Mouse (Mus musculus) right cerebral cortex, postnatal 25 days (tissue): Measurements from ENCODE around the gene Cox6b1.

ENCODE experiments used
- DNase-seq: peaks from one replicate; pipeline ENCODE4 v3.0.0; 2022

The Cox6b1 gene

GRCm38 (mm10) chr7:30625530-30626384, at the start of gene Cox6b1:
Gene Cox6b1 (minus strand): TSS chr7:30626151.
- DNase-seq: peak; percentile 86

GRCm38 (mm10) chr7:30671480-30671879, 45.5 kb upstream of the Cox6b1 start, which contains the start of gene Pmis2:
Gene Pmis2 (minus strand): TSS chr7:30671605.
- DNase-seq: no peak

- DNase-seq: no peak
Observed at GRCm38 (mm10) chr7:30669229-30669628, 43.3 kb upstream of the Cox6b1 start.

DNA sequence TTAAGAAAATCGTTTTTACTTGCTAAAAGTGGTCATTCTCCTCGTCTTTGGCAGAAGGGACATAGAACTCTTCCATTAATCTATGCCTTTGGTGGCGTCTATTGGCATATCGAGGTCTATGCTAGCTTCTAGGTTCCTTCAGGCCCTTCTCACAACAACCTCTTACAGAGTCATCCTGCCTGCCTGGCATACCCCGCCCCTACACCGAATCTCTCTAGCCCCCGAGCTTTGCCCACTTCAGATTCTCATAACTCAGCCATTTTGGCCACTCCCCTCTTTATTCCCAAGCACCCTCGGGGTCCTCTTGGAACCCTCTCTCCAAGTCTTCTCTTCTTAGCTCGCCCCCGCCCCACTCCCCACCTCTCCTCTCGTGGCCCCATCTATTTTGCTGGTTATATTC, 39.4 kb upstream of the Cox6b1 start:
- no peak for DNase-seq

- DNase-seq: peak; percentile 88
Observed at GRCm38 (mm10) chr7:30664529-30665200, 38.7 kb upstream of the Cox6b1 start, which contains the start of gene Haus5. Gene Haus5 (minus strand): TSS chr7:30664994.

DNA sequence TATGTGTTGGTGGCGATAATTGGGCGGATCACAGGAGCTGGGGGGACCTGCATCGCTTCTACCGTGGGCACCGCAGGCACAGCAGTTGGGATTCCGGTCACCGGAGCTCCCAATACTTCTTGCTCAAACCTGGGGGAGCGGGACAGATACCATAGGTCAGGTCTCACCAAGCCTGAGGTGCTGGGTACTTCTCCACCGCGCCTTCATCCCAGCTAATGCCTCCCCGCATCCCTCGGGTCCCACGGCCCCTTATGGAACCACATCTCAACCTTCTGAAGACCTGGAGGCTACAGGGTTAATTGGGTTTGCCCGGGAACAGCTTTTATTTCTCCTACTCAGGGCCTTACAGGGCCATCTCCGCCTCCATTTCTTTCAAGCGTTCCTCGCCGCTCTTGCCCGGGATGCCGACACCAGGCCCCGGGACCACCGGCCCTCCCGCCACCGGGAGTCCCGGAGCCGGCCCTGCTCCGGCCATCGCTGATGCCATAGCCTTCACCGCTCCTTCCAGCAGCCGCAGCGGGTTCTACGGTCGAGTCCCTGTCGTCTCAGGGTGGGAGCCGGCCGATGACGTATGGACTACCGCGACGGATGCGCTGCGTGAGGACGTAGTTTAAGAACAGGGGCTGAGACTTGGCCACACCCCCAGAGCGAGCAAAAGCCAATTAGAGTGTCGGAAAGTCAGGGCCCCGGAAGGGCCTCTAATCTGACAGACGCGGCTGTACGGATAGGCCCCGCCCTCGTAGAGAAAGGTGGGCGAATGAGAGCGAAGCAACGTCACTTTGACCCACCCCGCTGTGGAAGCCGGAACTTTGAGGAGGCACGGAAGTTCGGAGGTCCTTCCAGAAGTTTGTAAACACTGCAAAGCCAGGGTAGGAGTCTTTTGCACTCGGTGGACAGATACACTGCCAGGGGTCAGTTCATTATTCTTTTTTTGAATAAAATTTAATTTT, 23.9 kb upstream of the Cox6b1 start, which contains the start of gene Rbm42:
Rbm42 (minus strand) TSS at position 727 of the 950 bp plus-strand sequence.
- DNase-seq: peak; percentile 98

GRCm38 (mm10) chr7:30639083-30639482, 13.1 kb upstream of the Cox6b1 start:
- no peak for DNase-seq

DNA sequence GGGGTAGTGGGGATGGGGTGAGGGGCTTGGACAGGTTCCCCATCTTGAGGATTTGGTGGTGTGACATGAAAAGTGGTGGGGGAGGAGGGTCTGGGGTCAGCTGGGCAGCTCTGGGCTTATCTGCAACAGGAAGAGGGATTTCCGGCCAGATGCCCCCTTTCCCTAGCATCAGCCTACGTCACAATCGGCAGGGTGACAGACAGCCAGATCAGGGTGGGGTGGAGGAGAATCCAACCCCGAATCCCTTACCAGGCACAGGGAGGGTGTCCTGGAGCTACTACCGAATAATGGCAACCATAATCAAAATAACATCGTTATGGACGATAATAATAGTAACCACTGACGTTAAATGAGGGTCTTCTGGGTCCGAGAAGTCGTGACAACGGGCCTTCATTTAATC, 10.4 kb upstream of the Cox6b1 start:
- DNase-seq: no peak

DNA sequence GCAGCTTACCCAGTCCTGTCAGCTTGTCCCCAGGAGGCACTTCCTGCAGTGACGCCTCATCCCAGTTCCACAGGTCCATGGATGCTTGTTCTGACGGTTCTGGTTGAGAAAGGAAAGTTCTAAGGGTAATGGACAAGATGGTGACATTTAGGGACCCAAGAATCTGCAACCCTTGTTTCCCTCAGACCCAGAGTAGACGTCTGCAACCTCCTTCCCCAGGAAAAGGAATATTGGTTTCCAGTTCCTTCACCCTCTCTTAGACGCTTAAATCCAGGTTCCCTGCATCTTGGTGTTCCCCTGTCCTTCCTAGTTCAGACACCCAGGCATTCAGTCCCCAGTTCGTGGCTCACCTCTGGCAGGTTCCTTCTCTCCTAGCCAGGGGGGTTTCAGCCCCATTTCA, 9.8 kb upstream of the Cox6b1 start, which contains the start of gene Etv2:
Etv2 (minus strand) TSS at position 101 of the 400 bp plus-strand sequence.
- no peak for DNase-seq

- no peak for DNase-seq
Observed at GRCm38 (mm10) chr7:30634621-30635020, 8.7 kb upstream of the Cox6b1 start.

- no peak for DNase-seq
Observed at GRCm38 (mm10) chr7:30633762-30634412, 7.9 kb upstream of the Cox6b1 start.

GRCm38 (mm10) chr7:30629013-30629412, 3.1 kb upstream of the Cox6b1 start:
- DNase-seq: no peak

DNA sequence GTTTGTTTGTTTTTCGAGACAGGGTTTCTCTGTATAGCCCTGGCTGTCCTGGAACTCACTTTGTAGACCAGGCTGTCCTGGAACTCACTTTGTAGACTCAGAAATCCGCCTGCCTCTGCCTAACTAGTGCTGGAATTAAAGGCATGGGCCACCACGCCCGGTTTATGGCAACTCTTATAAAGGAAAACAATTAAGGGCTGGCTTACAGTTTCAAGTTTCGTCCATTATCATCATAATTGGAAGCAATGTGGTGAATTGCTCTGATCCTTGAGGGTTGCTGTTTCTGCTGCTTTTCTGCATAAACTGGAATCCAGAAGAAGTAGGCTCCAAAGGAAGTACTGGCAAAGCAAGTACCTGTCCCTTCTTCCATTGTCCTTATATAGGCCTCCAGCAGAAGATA, 696 bp upstream of the Cox6b1 start:
- no peak for DNase-seq

- DNase-seq: no peak
Observed at GRCm38 (mm10) chr7:30619202-30619601, 6.7 kb downstream of the Cox6b1 start.

DNA sequence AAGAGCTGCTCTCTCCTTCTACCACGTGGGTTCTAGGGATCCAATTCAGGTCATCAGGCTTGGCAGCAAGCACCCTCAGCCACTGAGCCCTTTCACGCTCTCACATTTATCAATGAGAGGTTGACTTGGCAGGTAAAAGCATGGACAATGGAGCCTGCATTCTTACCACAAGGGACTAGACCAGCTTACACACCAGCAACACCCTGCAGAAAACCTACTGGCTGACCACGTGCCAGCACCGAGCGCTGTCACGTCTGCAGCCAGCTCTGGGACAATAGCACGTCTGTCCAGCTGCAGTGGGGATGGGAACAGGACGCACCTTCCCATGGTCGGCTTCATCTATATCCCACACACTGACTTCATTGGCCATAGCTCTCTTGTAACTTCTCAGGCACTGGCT, 7.3 kb downstream of the Cox6b1 start:
- DNase-seq: no peak

GRCm38 (mm10) chr7:30615049-30615760, 10.7 kb downstream of the Cox6b1 start:
- no peak for DNase-seq

- DNase-seq: no peak
Observed at GRCm38 (mm10) chr7:30614454-30614853, 11.5 kb downstream of the Cox6b1 start.

- no peak for DNase-seq
Observed at GRCm38 (mm10) chr7:30613529-30614112, 12.3 kb downstream of the Cox6b1 start.

DNA sequence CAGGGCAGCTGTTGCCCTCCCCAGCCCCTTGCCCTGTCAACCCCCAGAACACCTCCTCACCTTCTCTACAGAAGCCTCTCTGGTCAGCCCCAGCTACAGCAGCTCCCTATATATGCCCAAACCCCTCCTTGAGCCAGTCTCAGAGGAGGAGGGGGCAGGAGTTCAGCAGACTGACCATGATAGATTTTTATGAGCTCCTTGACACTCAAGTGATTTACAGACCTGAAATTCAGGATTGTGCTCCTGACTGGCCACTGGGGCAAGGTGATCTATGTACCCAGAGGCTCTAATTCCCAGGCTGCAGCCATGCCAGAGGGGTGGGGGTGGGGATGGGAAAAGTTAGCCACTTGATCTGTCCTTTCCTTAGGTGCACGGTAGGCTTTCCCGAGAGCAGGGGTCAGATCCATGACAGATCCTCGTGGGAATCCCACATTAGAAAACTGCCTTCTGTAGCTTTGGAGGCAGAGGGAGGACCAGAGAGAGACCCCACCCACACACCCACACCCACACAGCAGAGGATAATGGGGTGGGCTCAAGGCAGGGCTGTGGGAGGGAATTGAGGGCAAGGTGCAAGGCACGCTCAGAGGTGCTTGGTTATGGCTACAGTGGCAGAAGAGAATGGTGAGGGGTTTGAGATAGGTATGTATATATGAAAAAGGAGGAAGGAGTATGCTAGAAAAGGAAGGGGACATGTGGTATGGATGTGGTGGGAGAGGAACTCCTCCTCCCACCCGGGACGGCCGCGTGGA, 13.1 kb downstream of the Cox6b1 start, which contains the start of gene Upk1a:
Upk1a (minus strand) TSS at position 194 of the 749 bp plus-strand sequence.
- DNase-seq: no peak

GRCm38 (mm10) chr7:30610043-30610442, 15.9 kb downstream of the Cox6b1 start:
- DNase-seq: no peak
